Comparison of ENCODE assay signal across 8 mouse cellular contexts in the genomic region with DNA sequence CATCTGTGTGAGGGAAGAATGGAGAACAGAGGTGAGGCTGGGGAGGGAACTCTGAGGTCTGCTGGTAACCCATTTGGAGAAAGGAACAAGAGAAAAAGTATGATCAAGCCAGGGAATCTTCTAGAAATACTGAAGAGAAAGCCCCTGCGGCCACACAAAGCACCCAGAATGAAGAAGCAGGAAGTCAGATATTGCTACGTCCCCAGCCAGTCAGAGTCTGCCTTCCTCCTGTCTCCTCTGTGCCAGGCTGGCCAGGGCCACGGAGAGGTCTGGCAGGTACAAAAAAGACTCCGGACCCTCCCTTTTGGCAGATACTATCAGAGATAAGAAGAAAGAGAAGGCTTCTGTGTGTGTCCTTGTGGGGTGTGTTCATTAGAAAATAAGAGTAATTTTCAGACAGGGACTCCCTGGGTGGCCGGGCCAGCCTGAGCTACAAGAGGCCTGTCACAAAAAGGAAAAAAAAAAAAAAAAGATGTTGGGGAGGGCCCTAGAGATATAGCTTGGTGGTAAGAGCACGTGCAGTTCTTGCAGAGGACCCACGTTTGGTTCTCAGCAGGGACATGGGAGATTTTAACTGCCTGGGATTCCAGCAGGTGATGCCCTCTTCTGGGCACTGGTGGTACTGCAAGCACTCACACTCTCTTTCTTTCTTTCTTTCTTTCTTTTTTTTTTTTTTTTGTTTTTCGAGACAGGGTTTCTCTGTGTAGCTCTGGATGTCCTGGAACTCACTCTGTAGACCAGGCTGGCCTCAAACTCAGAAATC. TPM values are rescaled to one million over a fixed set of nuclear protein-coding genes. Genes with fewer than 3 reads are reported as not detected.
DNase-seq lines count a peak whose midpoint lies in the region; ATAC-seq and TF ChIP-seq lines count a peak whose summit lies in the region.

No protein-coding gene starts in this region.

- peak; percentile 53 for ATAC-seq in common myeloid progenitor, adult 5-6 weeks (replicated peaks; ENCODE audit: low read depth, poor library complexity, severe bottlenecking)
- ATAC-seq in megakaryocyte progenitor cell, adult 5-6 weeks (replicated peaks; ENCODE audit: poor library complexity), result peak; percentile 68

- intact Hi-C loops in gastrocnemius, adult 2 months (cut with DNase I), result no loop called here

- TF ChIP-seq CTCF in gastrocnemius, adult 2 months (IDR thresholded peaks at IDR 0.05), result peak; percentile 73

- no peak overlapping the region for H3K4me3 ChIP-seq in gastrocnemius, adult 2 months

- no peak overlapping the region for H3K27ac ChIP-seq in gastrocnemius, adult 2 months

- DNase-seq in gastrocnemius, adult 2 months, result peak; percentile 59
- DNase-seq in gastrocnemius, postnatal 25 days, result no peak
- peak; percentile 54 for DNase-seq in right cerebral cortex, postnatal 14 days
- DNase-seq in right cerebral cortex, postnatal 25 days, result no peak
- no peak for DNase-seq in layer of hippocampus, adult 11-12 months (ENCODE audit: low spot score)
- DNase-seq in yolk sac, embryonic 10.5 days (ENCODE audit: low spot score), result no peak

RNA-seq across cellular contexts. Expression of a gene that starts 1.8 kb away (rescaled TPM):
- total RNA-seq in gastrocnemius, adult 2 months (2021), result not detected
- not detected for total RNA-seq in gastrocnemius, postnatal 25 days (2021)
- total RNA-seq in common myeloid progenitor, adult 5-6 weeks (2017), result 0.14 and 1.4 TPM in 2 replicates
- total RNA-seq in megakaryocyte progenitor cell, adult 5-6 weeks (2015), result 0.51 and 0.52 TPM in 2 replicates
- total RNA-seq in megakaryocyte progenitor cell, adult 5-6 weeks (2017), result 1.5 and 3.5 TPM in 2 replicates

RNA-seq across cellular contexts. Expression of a gene that starts 15.7 kb away (rescaled TPM):
- 100 to 1,000 TPM; 154 to 155 TPM for total RNA-seq in gastrocnemius, adult 2 months (2021)
- 100 to 1,000 TPM; 111 to 125 TPM for total RNA-seq in gastrocnemius, postnatal 25 days (2021)
- 207 and 220 TPM in 2 replicates for total RNA-seq in common myeloid progenitor, adult 5-6 weeks (2017)
- total RNA-seq in megakaryocyte progenitor cell, adult 5-6 weeks (2015), result 431 and 436 TPM in 2 replicates
- total RNA-seq in megakaryocyte progenitor cell, adult 5-6 weeks (2017), result 207 and 219 TPM in 2 replicates

RNA-seq across cellular contexts. Expression of a gene that starts 41.7 kb away (rescaled TPM):
- 1,000 to 10,000 TPM in 1 of 2 experiments, 100 to 1,000 TPM in 1; 776 to 2,566 TPM for total RNA-seq in gastrocnemius, adult 2 months (2021)
- 1,000 to 10,000 TPM in 1 of 2 experiments, 100 to 1,000 TPM in 1; 354 to 1,320 TPM for total RNA-seq in gastrocnemius, postnatal 25 days (2021)
- total RNA-seq in common myeloid progenitor, adult 5-6 weeks (2017), result not detected in 2 replicates
- total RNA-seq in megakaryocyte progenitor cell, adult 5-6 weeks (2015), result not detected in 2 replicates
- not detected in 2 replicates for total RNA-seq in megakaryocyte progenitor cell, adult 5-6 weeks (2017)

Comparison
In these comparisons a context has a peak if more than half of its experiments do, and no peak if none do; other contexts are left out.
1. DNase-seq: peak in gastrocnemius, adult 2 months (single experiment) and right cerebral cortex, postnatal 14 days (single experiment); none in gastrocnemius, postnatal 25 days (single experiment), right cerebral cortex, postnatal 25 days (single experiment), layer of hippocampus, adult 11-12 months (single experiment) and yolk sac, embryonic 10.5 days (single experiment).
2. RNA of a gene that starts 41.7 kb away (total RNA-seq): 776 to 2,566 TPM in gastrocnemius, adult 2 months and 354 to 1,320 TPM in gastrocnemius, postnatal 25 days; not detected in common myeloid progenitor, adult 5-6 weeks and not detected in megakaryocyte progenitor cell, adult 5-6 weeks; every median in the first group is over 100 times any median in the second.